Mouse (Mus musculus): ENCODE data around the gene Ccdc6.
"Not testable (repeated sequence)": the region's sequence is repeated elsewhere in the genome, so short reads cannot be mapped to it uniquely, and the experiment has no call there.

Ccdc6 gene

GRCm38 (mm10) chr10:70211281-70211680 is 114.4 kb downstream of the Ccdc6 start:
- DNase-seq (ENCODE audit: low spot score in 2 of 2): no peak

- no peak for DNase-seq (ENCODE audit: low spot score in 2 of 2)
Measured at GRCm38 (mm10) chr10:70220971-70221370, 124.0 kb downstream of the Ccdc6 start.

GRCm38 (mm10) chr10:70222231-70222630 is 125.3 kb downstream of the Ccdc6 start:
- DNase-seq (ENCODE audit: low spot score in 2 of 2): not testable (repeated sequence)

- no peak for DNase-seq (ENCODE audit: low spot score in 2 of 2)
Measured at GRCm38 (mm10) chr10:70224571-70224970, 127.7 kb downstream of the Ccdc6 start.

- DNase-seq (ENCODE audit: low spot score in 2 of 2): no peak
Measured at GRCm38 (mm10) chr10:70225760-70226159, 128.8 kb downstream of the Ccdc6 start.

GRCm38 (mm10) chr10:70226608-70227007 is 129.7 kb downstream of the Ccdc6 start:
- DNase-seq (ENCODE audit: low spot score in 2 of 2): no peak

- no peak for DNase-seq (ENCODE audit: low spot score in 2 of 2)
Measured at GRCm38 (mm10) chr10:70230352-70230751, 133.4 kb downstream of the Ccdc6 start.

GRCm38 (mm10) chr10:70237936-70238335 is 141.0 kb downstream of the Ccdc6 start:
- DNase-seq (ENCODE audit: low spot score in 2 of 2): no peak
